ENCODE assay signal across 35 mouse cellular contexts in genomic region chr6:52281084-52281483, GRCm38 (mm10). TPM values are rescaled to one million over a fixed set of nuclear protein-coding genes. Genes with fewer than 3 reads are reported as not detected.
DNase-seq lines count a peak whose midpoint lies in the region; ATAC-seq lines count a peak whose summit lies in the region.
"Had no signal": no experiment of that assay in that cellular context is flagged by ENCODE, and none has a peak within 500 bp of the region (broad histone marks: within the 10 kb centered on the region; RNA-seq: fewer than 3 reads in every experiment).

No protein-coding gene starts in this region.

- no peak overlapping the region for H3K27ac ChIP-seq in neural tube, embryonic 12.5 days
- H3K27ac ChIP-seq in limb, embryonic 10.5 days, result 0 out of 2 replicates have a peak overlapping the region, but pooled peaks have one; percentile 5
- no peak overlapping the region for H3K27ac ChIP-seq in limb, embryonic 13.5 days
- H3K27ac ChIP-seq: forebrain, embryonic 10.5 days; forebrain, embryonic 13.5 days; gastrocnemius, adult 2 months; heart, embryonic 15.5 days; hindbrain, embryonic 14.5 days; hindbrain, postnatal 0 days had no signal

- no peak overlapping the region for H3K4me2 ChIP-seq in neural tube, embryonic 12.5 days (replicated peaks)
- H3K4me2 ChIP-seq in limb, embryonic 13.5 days (replicated peaks), result peak overlapping the region; percentile 32; the same call in 1 of the 2 replicates
- H3K4me2 ChIP-seq: forebrain, embryonic 13.5 days; heart, embryonic 12.5 days; heart, embryonic 15.5 days; hindbrain, embryonic 14.5 days had no signal

- H3K9me3 ChIP-seq in neural tube, embryonic 12.5 days, result no peaks in the 10 kb centered on the region
- H3K9me3 ChIP-seq in limb, embryonic 10.5 days (replicated peaks), result no peaks in the 10 kb centered on the region
- H3K9me3 ChIP-seq in limb, embryonic 13.5 days, result no peaks in the 10 kb centered on the region; the same call in 1 of the 2 replicates
- H3K9me3 ChIP-seq: forebrain, embryonic 10.5 days; forebrain, embryonic 13.5 days; heart, embryonic 12.5 days; heart, embryonic 15.5 days had no signal

- 44% methylated on average over 12 of the region's 12 CpGs for WGBS in neural tube, embryonic 12.5 days
- WGBS in limb, embryonic 10.5 days, result 50% methylated on average over 12 of the region's 12 CpGs
- WGBS in limb, embryonic 13.5 days, result 22% methylated on average over 12 of the region's 12 CpGs

- H3K4me3 ChIP-seq in neural tube, embryonic 12.5 days, result no peak overlapping the region
- H3K4me3 ChIP-seq in limb, embryonic 10.5 days, result no peak overlapping the region
- H3K4me3 ChIP-seq in limb, embryonic 13.5 days, result no peak overlapping the region
- H3K4me3 ChIP-seq: forebrain, embryonic 10.5 days; forebrain, embryonic 13.5 days; gastrocnemius, adult 2 months; heart, embryonic 12.5 days; heart, embryonic 15.5 days had no signal

- peaks cover 49% of the 10 kb centered on the region for H3K27me3 ChIP-seq in neural tube, embryonic 12.5 days (replicated peaks)
- peaks cover 76% of the 10 kb centered on the region for H3K27me3 ChIP-seq in limb, embryonic 10.5 days (ENCODE audit: low read depth, poor library complexity, severe bottlenecking)
- H3K27me3 ChIP-seq in limb, embryonic 13.5 days, result peaks cover 28% of the 10 kb centered on the region

- no peak for ATAC-seq in neural tube, embryonic 12.5 days (ENCODE audit: low FRiP score, low read depth)
- ATAC-seq in limb, embryonic 13.5 days (ENCODE audit: low FRiP score, low read depth), result no peak
- ATAC-seq in CD4-positive, CD25-positive, alpha-beta regulatory T cell, adult 4 months, result no peak
- ATAC-seq: activated CD4-positive, CD25-positive, alpha-beta regulatory T cell, adult 4 months; forebrain, embryonic 13.5 days; forebrain, embryonic 16.5 days; hindbrain, postnatal 0 days had no signal

- peak overlapping the region; percentile 26; the same call in 1 of the 2 replicates for H3K9ac ChIP-seq in neural tube, embryonic 12.5 days
- no peak overlapping the region for H3K9ac ChIP-seq in limb, embryonic 13.5 days
- H3K9ac ChIP-seq: forebrain, embryonic 13.5 days; heart, embryonic 12.5 days; heart, embryonic 15.5 days; hindbrain, embryonic 14.5 days had no signal

- no peaks in the 10 kb centered on the region for H3K36me3 ChIP-seq in neural tube, embryonic 12.5 days
- no peaks in the 10 kb centered on the region for H3K36me3 ChIP-seq in limb, embryonic 10.5 days
- no peaks in the 10 kb centered on the region for H3K36me3 ChIP-seq in limb, embryonic 13.5 days
- H3K36me3 ChIP-seq: forebrain, embryonic 10.5 days; heart, embryonic 12.5 days; heart, embryonic 15.5 days had no signal

- no peaks in the 10 kb centered on the region for H3K4me1 ChIP-seq in neural tube, embryonic 12.5 days
- H3K4me1 ChIP-seq in limb, embryonic 10.5 days, result peaks cover 16% of the 10 kb centered on the region
- peaks cover 16% of the 10 kb centered on the region for H3K4me1 ChIP-seq in limb, embryonic 13.5 days
- H3K4me1 ChIP-seq: forebrain, embryonic 10.5 days; forebrain, embryonic 13.5 days had no signal

- no peak for DNase-seq in neural tube, embryonic 10.5 days (ENCODE audit: extremely low spot score, low spot score)
- DNase-seq in limb, embryonic 10.5 days (ENCODE audit: low spot score), result peak; percentile 57
- DNase-seq in layer of hippocampus, adult 11-12 months (ENCODE audit: low spot score), result no peak
- DNase-seq in layer of hippocampus, postnatal 14 days (ENCODE audit: low spot score in 2 of 2), result no peak
- DNase-seq: adrenal gland, adult 8-10 months; adrenal gland, postnatal 25 days; B cell, adult 2 months; cerebellum, adult 11-12 months; cerebellum, adult 8-10 months; cerebellum, postnatal 10 days; cerebellum, postnatal 36 days; gastrocnemius, adult 2 months; gastrocnemius, postnatal 14 days; heart, adult 11 months; heart, postnatal 10 days; heart, postnatal 36 days had no signal

RNA-seq across cellular contexts. Expression of gene Hoxa13, which starts 20.4 kb away (rescaled TPM):
- polyA plus RNA-seq in neural tube, embryonic 12.5 days (2016; fragmentation: Nextera tagmentation; extraction: Ambion mirVana), result 0.10 and 1.3 TPM in 2 replicates
- 2.7 and 11.1 TPM in 2 replicates for polyA plus RNA-seq in limb, embryonic 10.5 days (2016; fragmentation: Nextera tagmentation; extraction: Ambion mirVana)
- polyA plus RNA-seq in limb, embryonic 13.5 days (2015; fragmentation: Nextera tagmentation; extraction: Ambion mirVana), result 24.5 and 27.7 TPM in 2 replicates
- not detected for polyA plus RNA-seq in CD4-positive, CD25-positive, alpha-beta regulatory T cell, adult 4 months (2017; shearing (Covaris generic))
- total RNA-seq in layer of hippocampus, postnatal 14 days (2021), result not detected
- total RNA-seq: adrenal gland, adult 8-10 months; adrenal gland, postnatal 25 days; heart, adult 8-10 months; heart, postnatal 10 days; heart, postnatal 36 days; hindbrain, postnatal 0 days had no signal
- polyA plus RNA-seq: activated CD4-positive, CD25-positive, alpha-beta regulatory T cell, adult 4 months; brain, embryonic 14.5 days; cortical plate, adult 2 months; embryonic facial prominence, embryonic 11.5 days; embryonic facial prominence, embryonic 14.5 days; forebrain, embryonic 10.5 days; forebrain, embryonic 13.5 days; forebrain, embryonic 16.5 days; frontal cortex, adult 2 months; heart, embryonic 12.5 days; heart, embryonic 15.5 days; hindbrain, embryonic 11.5 days; hindbrain, embryonic 14.5 days; hindbrain, postnatal 0 days had no signal

RNA-seq across cellular contexts. Expression of gene Evx1, which starts 32.2 kb away (rescaled TPM):
- polyA plus RNA-seq in neural tube, embryonic 12.5 days (2016; fragmentation: Nextera tagmentation; extraction: Ambion mirVana), result 4.1 and 4.5 TPM in 2 replicates
- 1.4 and 3.7 TPM in 2 replicates for polyA plus RNA-seq in limb, embryonic 10.5 days (2016; fragmentation: Nextera tagmentation; extraction: Ambion mirVana)
- polyA plus RNA-seq in limb, embryonic 13.5 days (2015; fragmentation: Nextera tagmentation; extraction: Ambion mirVana), result 0.89 and 1.4 TPM in 2 replicates
- polyA plus RNA-seq in CD4-positive, CD25-positive, alpha-beta regulatory T cell, adult 4 months (2017; shearing (Covaris generic)), result not detected
- total RNA-seq in layer of hippocampus, postnatal 14 days (2021), result not detected
- total RNA-seq: adrenal gland, adult 8-10 months; adrenal gland, postnatal 25 days; gastrocnemius, adult 2 months; gastrocnemius, postnatal 14 days; gastrocnemius, postnatal 4 days; heart, adult 8-10 months; heart, postnatal 10 days; heart, postnatal 36 days had no signal
- polyA plus RNA-seq: activated CD4-positive, CD25-positive, alpha-beta regulatory T cell, adult 4 months; cortical plate, adult 2 months; forebrain, embryonic 10.5 days; forebrain, embryonic 13.5 days; forebrain, embryonic 16.5 days; frontal cortex, adult 2 months; heart, embryonic 12.5 days; heart, embryonic 15.5 days had no signal

RNA-seq across cellular contexts. Expression of gene Hoxa11, which starts 35.5 kb away (rescaled TPM):
- 10.8 and 13.4 TPM in 2 replicates for polyA plus RNA-seq in neural tube, embryonic 12.5 days (2016; fragmentation: Nextera tagmentation; extraction: Ambion mirVana)
- polyA plus RNA-seq in limb, embryonic 10.5 days (2016; fragmentation: Nextera tagmentation; extraction: Ambion mirVana), result 71.6 and 74.9 TPM in 2 replicates
- polyA plus RNA-seq in limb, embryonic 13.5 days (2015; fragmentation: Nextera tagmentation; extraction: Ambion mirVana), result 44.5 and 55.0 TPM in 2 replicates
- not detected for polyA plus RNA-seq in CD4-positive, CD25-positive, alpha-beta regulatory T cell, adult 4 months (2017; shearing (Covaris generic))
- total RNA-seq in layer of hippocampus, postnatal 14 days (2021), result not detected
- total RNA-seq: adrenal gland, adult 8-10 months; adrenal gland, postnatal 25 days; heart, adult 8-10 months; heart, postnatal 10 days; heart, postnatal 36 days; hindbrain, postnatal 0 days had no signal
- polyA plus RNA-seq: activated CD4-positive, CD25-positive, alpha-beta regulatory T cell, adult 4 months; brain, embryonic 14.5 days; cortical plate, adult 2 months; embryonic facial prominence, embryonic 11.5 days; embryonic facial prominence, embryonic 14.5 days; forebrain, embryonic 10.5 days; forebrain, embryonic 16.5 days; heart, embryonic 12.5 days; heart, embryonic 15.5 days; hindbrain, embryonic 11.5 days; hindbrain, embryonic 14.5 days; hindbrain, postnatal 0 days had no signal

RNA-seq across cellular contexts. Expression of gene Hoxa10, which starts 40.4 kb away (rescaled TPM):
- 108 and 119 TPM in 2 replicates for polyA plus RNA-seq in neural tube, embryonic 12.5 days (2016; fragmentation: Nextera tagmentation; extraction: Ambion mirVana)
- 175 and 195 TPM in 2 replicates for polyA plus RNA-seq in limb, embryonic 10.5 days (2016; fragmentation: Nextera tagmentation; extraction: Ambion mirVana)
- polyA plus RNA-seq in limb, embryonic 13.5 days (2015; fragmentation: Nextera tagmentation; extraction: Ambion mirVana), result 191 and 207 TPM in 2 replicates
- not detected for polyA plus RNA-seq in CD4-positive, CD25-positive, alpha-beta regulatory T cell, adult 4 months (2017; shearing (Covaris generic))
- total RNA-seq in layer of hippocampus, postnatal 14 days (2021), result not detected
- total RNA-seq: adrenal gland, postnatal 25 days; heart, adult 8-10 months; heart, postnatal 10 days; heart, postnatal 36 days; hindbrain, postnatal 0 days had no signal
- polyA plus RNA-seq: activated CD4-positive, CD25-positive, alpha-beta regulatory T cell, adult 4 months; cortical plate, adult 2 months; embryonic facial prominence, embryonic 11.5 days; embryonic facial prominence, embryonic 14.5 days; forebrain, embryonic 10.5 days; forebrain, embryonic 16.5 days; frontal cortex, adult 2 months; hindbrain, embryonic 11.5 days; hindbrain, postnatal 0 days had no signal

RNA-seq across cellular contexts. Expression of gene Hoxa9, which starts 50.2 kb away (rescaled TPM):
- polyA plus RNA-seq in neural tube, embryonic 12.5 days (2016; fragmentation: Nextera tagmentation; extraction: Ambion mirVana), result 124 and 131 TPM in 2 replicates
- 95.7 and 123 TPM in 2 replicates for polyA plus RNA-seq in limb, embryonic 10.5 days (2016; fragmentation: Nextera tagmentation; extraction: Ambion mirVana)
- 58.3 and 63.5 TPM in 2 replicates for polyA plus RNA-seq in limb, embryonic 13.5 days (2015; fragmentation: Nextera tagmentation; extraction: Ambion mirVana)
- under 1 TPM in 1 of 2 experiments, not detected in 1; 0.17 TPM for polyA plus RNA-seq in CD4-positive, CD25-positive, alpha-beta regulatory T cell, adult 4 months (2017; shearing (Covaris generic))
- total RNA-seq in layer of hippocampus, postnatal 14 days (2021), result not detected
- total RNA-seq: heart, adult 8-10 months; heart, postnatal 10 days; heart, postnatal 36 days had no signal
- polyA plus RNA-seq: brain, embryonic 14.5 days; cortical plate, adult 2 months; forebrain, embryonic 10.5 days; forebrain, embryonic 13.5 days; forebrain, embryonic 16.5 days; frontal cortex, adult 2 months; hindbrain, postnatal 0 days had no signal

Comparison
In these comparisons a context has a peak if more than half of its experiments do, and no peak if none do; other contexts are left out.
1. RNA of gene Hoxa11, which starts 35.5 kb away (polyA plus RNA-seq): 71.6 to 74.9 TPM in limb, embryonic 10.5 days, 44.5 to 55.0 TPM in limb, embryonic 13.5 days and 10.8 to 13.4 TPM in neural tube, embryonic 12.5 days; not detected in CD4-positive, CD25-positive, alpha-beta regulatory T cell, adult 4 months; every median in the first group is over 10 times any median in the second.